Mouse (Mus musculus): ENCODE data around the gene Il34.
"Not testable (repeated sequence)": the region's sequence is repeated elsewhere in the genome, so short reads cannot be mapped to it uniquely, and the experiment has no call there.

DNA sequence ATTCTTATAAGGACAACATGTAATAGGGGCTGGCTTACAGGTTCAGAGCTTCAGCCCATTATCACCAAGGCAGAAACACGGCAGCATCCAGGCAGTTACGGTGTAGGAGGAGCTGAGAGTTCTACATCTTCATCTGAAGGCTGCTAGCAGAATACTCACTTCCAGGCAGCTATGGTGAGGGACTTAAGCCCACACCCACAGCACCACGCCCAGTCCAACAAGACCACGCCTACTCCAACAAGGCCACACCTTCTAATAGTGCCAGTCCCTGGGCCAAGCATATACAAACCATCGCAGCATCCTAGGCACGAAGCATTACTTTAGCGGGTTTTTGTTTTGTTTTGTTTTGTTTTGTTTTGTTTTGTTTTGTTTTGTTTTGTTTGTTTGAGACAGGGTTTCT is 19.2 kb downstream of the Il34 start:
- TF ChIP-seq CTCF (IDR thresholded peaks at IDR 0.05; ENCODE audit: control insufficient read depth, insufficient read depth, insufficient read length); USF1 (IDR thresholded peaks at IDR 0.05; ENCODE audit: low read depth); MYOD1 (IDR thresholded peaks at IDR 0.05; ENCODE audit: control insufficient read depth, insufficient read length, low read depth): not testable (repeated sequence)
